Mouse (Mus musculus): ENCODE results near the gene Mlh1. TPM values are rescaled to one million over a fixed set of nuclear protein-coding genes. Genes with fewer than 3 reads are reported as not detected.
A peak's percentile ranks its signal among the peaks of the same experiment; 100 is the strongest.

Gene Mlh1
- polyA plus RNA-seq, 1 experiment: 5.7 TPM

DNA sequence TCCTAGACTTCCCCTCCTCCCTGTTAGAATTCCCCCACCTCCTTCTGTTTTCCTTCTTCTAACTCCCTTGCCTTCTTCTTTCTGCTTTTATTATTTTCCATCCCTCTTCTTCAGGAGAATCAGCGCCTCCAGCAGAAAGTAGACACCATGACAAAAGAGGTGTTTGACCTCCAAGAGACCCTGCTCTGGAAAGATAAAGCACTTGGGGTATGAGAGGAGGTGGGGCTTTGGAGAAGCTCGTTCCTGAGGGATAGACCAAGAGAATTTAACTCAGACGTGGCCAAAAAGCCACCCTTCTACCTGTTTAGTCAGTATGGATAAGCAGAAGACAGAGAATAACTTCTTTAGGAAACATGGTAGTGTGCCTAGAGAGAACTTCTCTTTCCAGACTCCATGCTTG lies 63.9 kb downstream of the Mlh1 start:
- Histone ChIP-seq H3K27me3 (replicated peaks) (no peaks in the 10 kb centered on the region), H3K4me3 (replicated peaks) (no peak overlapping the region), H3K9me3 (no peaks in the 10 kb centered on the region), H3K4me1 (peaks cover 59% of the 10 kb centered on the region), H3K36me3 (replicated peaks; ENCODE audit: low read length) (peaks cover 95% of the 10 kb centered on the region)
- TF ChIP-seq GATA1 (IDR thresholded peaks at IDR 0.05; ENCODE audit: borderline replicate concordance, low read length): no peak
- TF ChIP-seq FLI1 (IDR thresholded peaks at IDR 0.05; ENCODE audit: low read length): no peak

DNA sequence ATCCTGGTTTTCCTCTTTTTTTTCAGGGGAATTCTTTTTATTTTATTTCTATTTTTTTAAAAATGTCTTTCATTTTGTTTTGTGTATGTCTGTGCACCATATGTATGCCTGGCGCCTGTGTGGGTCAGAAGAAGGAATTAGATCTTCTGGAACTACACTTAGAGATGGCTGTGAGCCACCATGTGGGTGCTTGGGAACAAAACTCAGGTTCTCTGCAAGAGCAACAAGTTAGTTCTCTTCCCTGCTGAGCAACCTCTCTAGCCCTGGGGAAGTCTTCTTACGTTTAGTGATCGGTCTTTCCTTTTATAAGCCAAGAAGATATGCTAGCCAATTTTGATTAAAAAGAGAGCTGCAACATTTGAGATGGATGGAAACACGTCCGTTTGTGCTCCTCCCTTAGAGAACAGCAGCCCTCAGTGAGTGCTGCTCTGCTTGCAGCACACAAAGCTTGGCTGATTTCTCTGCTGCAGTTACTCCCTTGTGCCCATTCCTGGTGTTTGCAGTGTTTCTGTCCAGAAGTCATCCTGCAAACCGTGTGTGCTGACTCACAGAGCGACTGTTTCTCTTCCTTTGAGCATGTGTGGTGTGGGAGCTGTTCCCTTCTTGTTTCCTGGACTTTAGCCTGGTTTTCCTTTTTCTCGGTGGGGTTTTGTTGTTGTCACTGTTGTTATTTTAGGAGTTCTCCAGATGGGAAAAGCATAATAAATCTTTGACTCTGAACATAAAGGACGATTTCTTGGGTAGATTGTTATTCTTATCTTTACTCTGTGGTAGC lies 66.8 kb downstream of the Mlh1 start:
- no peaks in the 10 kb centered on the region for H3K27me3 ChIP-seq (replicated peaks)
- no peak overlapping the region for H3K4me3 ChIP-seq (replicated peaks)
- H3K9me3 ChIP-seq: no peaks in the 10 kb centered on the region
- H3K36me3 ChIP-seq (replicated peaks; ENCODE audit: low read length): peaks cover 94% of the 10 kb centered on the region
- peaks cover 60% of the 10 kb centered on the region for H3K4me1 ChIP-seq
- TF ChIP-seq FLI1 (IDR thresholded peaks at IDR 0.05; ENCODE audit: low read length): no peak
- no peak for TF ChIP-seq GATA1 (IDR thresholded peaks at IDR 0.05; ENCODE audit: borderline replicate concordance, low read length)

DNA sequence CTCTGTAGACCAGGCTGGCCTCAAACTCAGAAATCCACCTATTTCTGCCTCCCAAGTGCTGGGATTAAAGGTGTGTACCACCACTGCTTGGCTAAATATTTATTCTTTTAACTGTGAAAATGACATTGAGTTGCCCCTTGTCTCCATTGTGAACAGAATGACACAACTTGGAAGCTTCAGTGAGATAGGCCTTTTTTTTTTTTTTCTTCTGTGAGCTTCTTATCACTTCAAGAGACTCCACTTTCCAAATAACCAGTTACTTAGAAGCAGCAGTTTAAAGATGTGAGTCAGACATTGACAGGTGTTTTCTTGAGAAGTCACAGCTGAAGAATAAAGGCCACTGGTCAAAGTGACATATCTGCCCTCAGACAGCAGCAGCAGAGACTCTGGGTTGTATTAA lies 71.4 kb downstream of the Mlh1 start:
- no peak overlapping the region for H3K4me3 ChIP-seq (replicated peaks)
- TF ChIP-seq FLI1 (IDR thresholded peaks at IDR 0.05; ENCODE audit: low read length): no peak
- no peak for TF ChIP-seq GATA1 (IDR thresholded peaks at IDR 0.05; ENCODE audit: borderline replicate concordance, low read length)
- peaks cover 77% of the 10 kb centered on the region for H3K36me3 ChIP-seq (replicated peaks; ENCODE audit: low read length)

DNA sequence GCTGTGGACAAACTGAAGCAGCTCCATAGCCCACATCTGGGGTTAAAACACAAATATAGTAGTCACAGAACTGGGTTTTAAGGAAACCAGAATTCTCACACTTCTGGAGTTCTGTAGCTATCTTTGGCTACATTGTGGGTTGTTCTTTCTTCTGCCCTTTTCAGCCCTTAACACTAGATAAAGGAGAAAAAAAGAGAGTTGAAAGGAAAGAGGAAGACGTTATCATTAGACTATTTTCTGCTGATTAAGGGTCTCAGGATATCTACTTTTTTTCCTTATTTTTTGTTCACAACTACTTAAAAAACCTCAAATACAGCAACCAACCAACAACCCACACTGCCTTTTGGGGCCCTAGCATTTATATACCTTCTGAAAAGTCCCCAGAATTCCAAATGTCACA lies 73.3 kb downstream of the Mlh1 start:
- TF ChIP-seq GATA1 (IDR thresholded peaks at IDR 0.05; ENCODE audit: borderline replicate concordance, low read length): no peak
- TF ChIP-seq FLI1 (IDR thresholded peaks at IDR 0.05; ENCODE audit: low read length): no peak
- Histone ChIP-seq H3K9me3 (no peaks in the 10 kb centered on the region), H3K4me1 (peaks cover 77% of the 10 kb centered on the region), H3K27me3 (replicated peaks) (no peaks in the 10 kb centered on the region), H3K4me3 (replicated peaks) (peak overlapping the region; percentile 80), H3K36me3 (replicated peaks; ENCODE audit: low read length) (peaks cover 74% of the 10 kb centered on the region)

More for the DNA sequence above, 71.4 kb downstream of the Mlh1 start:
- Histone ChIP-seq H3K27me3 (replicated peaks) (no peaks in the 10 kb centered on the region), H3K4me1 (peaks cover 86% of the 10 kb centered on the region), H3K9me3 (no peaks in the 10 kb centered on the region)

DNA sequence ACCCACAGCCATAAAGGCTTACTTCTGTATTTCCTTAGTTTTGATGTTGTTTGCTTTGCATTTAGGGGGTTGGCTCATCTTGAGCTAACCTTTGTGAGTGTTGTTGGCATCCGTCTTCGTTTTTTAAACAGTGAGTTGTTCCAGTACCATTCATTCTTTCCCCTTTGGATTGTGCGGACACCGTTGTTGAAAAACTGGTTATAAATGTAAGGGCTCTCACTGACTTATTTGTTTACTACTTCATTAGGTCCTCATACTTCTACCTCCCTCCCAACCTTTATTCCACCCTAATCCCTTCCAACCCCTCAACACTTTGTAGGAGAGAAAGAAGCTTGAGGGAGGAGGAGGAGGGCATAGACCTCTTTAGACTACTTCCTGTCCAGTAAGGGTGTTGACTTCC lies 73.9 kb downstream of the Mlh1 start:
- H3K27me3 ChIP-seq (replicated peaks): no peaks in the 10 kb centered on the region
- H3K9me3 ChIP-seq: no peaks in the 10 kb centered on the region
- H3K4me3 ChIP-seq (replicated peaks): peak overlapping the region; percentile 80
- peaks cover 74% of the 10 kb centered on the region for H3K36me3 ChIP-seq (replicated peaks; ENCODE audit: low read length)
- peaks cover 78% of the 10 kb centered on the region for H3K4me1 ChIP-seq
- TF ChIP-seq FLI1 (IDR thresholded peaks at IDR 0.05; ENCODE audit: low read length) (no peak), GATA1 (IDR thresholded peaks at IDR 0.05; ENCODE audit: borderline replicate concordance, low read length) (no peak)

DNA sequence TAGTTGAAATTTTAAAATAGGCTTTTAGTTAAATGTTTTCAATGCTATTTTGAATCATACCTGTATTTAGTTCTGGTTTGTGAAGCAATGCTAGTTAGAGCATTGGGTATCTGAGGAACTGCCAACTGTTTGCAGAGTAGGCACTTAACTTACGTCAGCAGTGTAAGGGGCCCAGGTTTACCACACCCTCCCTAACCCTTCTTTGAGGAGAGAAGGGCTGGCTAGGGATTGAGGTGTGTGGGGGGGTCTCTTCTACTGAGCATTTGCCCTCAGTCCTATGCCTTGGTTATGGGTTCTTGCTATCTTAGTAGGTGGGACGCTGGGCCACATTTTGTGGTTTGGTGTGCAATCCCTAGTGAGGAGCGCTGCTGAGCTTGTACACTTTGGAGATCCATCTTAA lies 74.5 kb downstream of the Mlh1 start:
- Histone ChIP-seq H3K9me3 (no peaks in the 10 kb centered on the region), H3K36me3 (replicated peaks; ENCODE audit: low read length) (peaks cover 72% of the 10 kb centered on the region), H3K27me3 (replicated peaks) (no peaks in the 10 kb centered on the region), H3K4me1 (peaks cover 75% of the 10 kb centered on the region), H3K4me3 (replicated peaks) (peak overlapping the region; percentile 64)
- TF ChIP-seq GATA1 (IDR thresholded peaks at IDR 0.05; ENCODE audit: borderline replicate concordance, low read length): no peak

DNA sequence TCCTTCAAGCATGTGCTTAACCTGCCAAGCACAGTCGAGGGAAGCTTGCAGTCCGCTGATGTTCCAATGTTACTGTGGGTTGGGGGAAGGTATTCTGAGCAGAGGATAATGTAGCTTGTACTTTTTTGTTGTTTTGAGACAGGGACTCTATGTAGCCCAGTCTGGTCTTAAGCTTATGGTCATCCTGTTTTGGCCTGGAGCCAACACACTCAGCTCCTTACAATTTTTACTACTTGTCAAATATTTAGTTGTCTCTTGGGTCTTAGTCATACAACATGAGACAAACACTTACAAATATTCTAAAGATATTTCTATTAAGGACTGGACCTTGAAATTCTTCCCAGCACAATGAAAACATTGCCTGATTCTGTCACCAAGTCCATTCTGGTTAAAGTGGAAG lies 78.4 kb downstream of the Mlh1 start:
- Histone ChIP-seq H3K4me3 (replicated peaks) (peak overlapping the region; percentile 44), H3K36me3 (replicated peaks; ENCODE audit: low read length) (peaks cover 81% of the 10 kb centered on the region), H3K27me3 (replicated peaks) (no peaks in the 10 kb centered on the region), H3K4me1 (peaks cover 52% of the 10 kb centered on the region), H3K9me3 (no peaks in the 10 kb centered on the region)
- TF ChIP-seq FLI1 (IDR thresholded peaks at IDR 0.05; ENCODE audit: low read length): no peak
- no peak for TF ChIP-seq GATA1 (IDR thresholded peaks at IDR 0.05; ENCODE audit: borderline replicate concordance, low read length)

DNA sequence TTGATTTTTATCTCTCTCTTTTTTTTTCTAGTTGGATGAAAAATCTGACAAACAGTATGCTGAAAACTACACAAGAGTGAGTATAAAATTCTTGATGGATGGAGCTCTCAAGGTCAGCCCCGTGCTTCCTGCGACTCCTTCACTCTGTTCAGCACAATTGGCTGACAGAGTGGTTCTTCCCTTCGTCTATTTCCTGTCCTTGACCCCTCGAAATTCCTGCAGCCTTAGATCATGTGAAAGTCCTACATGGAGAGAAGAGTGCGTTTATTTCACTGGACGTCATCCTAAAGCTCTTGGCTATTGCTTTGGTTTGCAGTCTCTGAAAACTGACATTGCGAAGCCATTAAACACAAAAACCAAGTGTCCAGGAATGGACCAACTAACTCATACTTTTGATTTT lies 82.9 kb downstream of the Mlh1 start:
- TF ChIP-seq GATA1 (IDR thresholded peaks at IDR 0.05; ENCODE audit: borderline replicate concordance, low read length) (no peak), FLI1 (IDR thresholded peaks at IDR 0.05; ENCODE audit: low read length) (no peak)
- Histone ChIP-seq H3K4me1 (peaks cover 40% of the 10 kb centered on the region), H3K9me3 (no peaks in the 10 kb centered on the region), H3K36me3 (replicated peaks; ENCODE audit: low read length) (peaks cover 92% of the 10 kb centered on the region), H3K4me3 (replicated peaks) (no peak overlapping the region), H3K27me3 (replicated peaks) (no peaks in the 10 kb centered on the region)

DNA sequence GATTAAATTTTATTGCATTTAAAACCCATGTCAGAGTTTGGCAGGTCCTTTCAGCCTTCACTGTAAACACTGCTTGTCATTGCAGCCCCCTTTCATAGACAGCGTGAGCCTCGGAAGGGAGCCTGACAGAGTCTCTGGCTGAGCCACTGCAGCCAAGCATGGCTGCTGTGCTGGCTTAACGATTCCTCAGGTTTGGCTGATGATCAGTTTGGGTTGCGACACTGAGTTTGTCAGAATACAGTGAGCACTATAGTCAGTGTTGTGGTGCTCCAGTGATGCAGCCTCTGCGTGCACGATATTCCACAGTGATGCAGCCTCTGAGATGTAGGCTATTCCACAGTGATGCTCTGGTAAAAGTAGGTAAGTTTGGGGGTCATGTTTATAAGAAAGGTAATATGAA lies 84.7 kb downstream of the Mlh1 start:
- peaks cover 45% of the 10 kb centered on the region for H3K4me1 ChIP-seq
- H3K27me3 ChIP-seq (replicated peaks): no peaks in the 10 kb centered on the region
- TF ChIP-seq FLI1 (IDR thresholded peaks at IDR 0.05; ENCODE audit: low read length): no peak
- no peak for TF ChIP-seq GATA1 (IDR thresholded peaks at IDR 0.05; ENCODE audit: borderline replicate concordance, low read length)
- no peaks in the 10 kb centered on the region for H3K9me3 ChIP-seq
- H3K36me3 ChIP-seq (replicated peaks; ENCODE audit: low read length): peaks cover 92% of the 10 kb centered on the region
- H3K4me3 ChIP-seq (replicated peaks): no peak overlapping the region

DNA sequence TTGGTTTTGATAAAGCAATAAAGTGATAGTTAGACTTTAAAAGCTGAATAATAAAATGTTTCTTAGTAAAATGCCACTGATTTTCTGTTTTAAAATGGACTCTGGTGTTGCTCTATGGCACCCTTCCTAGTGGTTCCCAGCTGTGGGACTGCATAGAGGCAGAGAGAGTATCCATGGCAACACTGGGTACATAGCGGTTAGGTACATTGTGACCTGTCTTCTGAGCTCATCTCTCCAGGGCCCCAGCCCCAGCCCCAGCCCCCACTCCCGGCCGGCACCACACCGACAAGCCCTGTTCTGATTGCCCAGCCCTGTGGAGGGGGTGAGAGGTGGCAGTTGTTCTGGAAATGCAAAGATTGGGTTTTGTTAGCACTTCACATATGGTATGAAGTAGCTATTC lies 86.7 kb downstream of the Mlh1 start:
- no peaks in the 10 kb centered on the region for H3K9me3 ChIP-seq
- no peak overlapping the region for H3K4me3 ChIP-seq (replicated peaks)
- no peaks in the 10 kb centered on the region for H3K27me3 ChIP-seq (replicated peaks)
- TF ChIP-seq FLI1 (IDR thresholded peaks at IDR 0.05; ENCODE audit: low read length) (no peak), GATA1 (IDR thresholded peaks at IDR 0.05; ENCODE audit: borderline replicate concordance, low read length) (no peak)
- peaks cover 61% of the 10 kb centered on the region for H3K4me1 ChIP-seq
- H3K36me3 ChIP-seq (replicated peaks; ENCODE audit: low read length): peaks cover 88% of the 10 kb centered on the region

Measured in megakaryocyte, embryonic 14.5 days (primary cell).